Mouse (Mus musculus) spleen, adult 2 months (tissue): ENCODE results near the gene Sf1.

ENCODE experiments used
- CTCF ChIP-seq: fragments of 200-500 bp; IDR thresholded peaks from 2 replicates; pipeline ENCODE4 v1.5.1; 2011; ENCODE audit warnings: mild to moderate bottlenecking, inconsistent platforms; ENCODE audit not compliant: insufficient read depth, insufficient read length, insufficient replicate concordance; ENCODE audit errors: extremely low read depth
- POLR2A ChIP-seq: fragments of 200-500 bp; IDR thresholded peaks from 2 replicates; pipeline ENCODE4 v1.6.1; 2011; ENCODE audit warnings: low read depth, low read length, inconsistent platforms

DNA sequence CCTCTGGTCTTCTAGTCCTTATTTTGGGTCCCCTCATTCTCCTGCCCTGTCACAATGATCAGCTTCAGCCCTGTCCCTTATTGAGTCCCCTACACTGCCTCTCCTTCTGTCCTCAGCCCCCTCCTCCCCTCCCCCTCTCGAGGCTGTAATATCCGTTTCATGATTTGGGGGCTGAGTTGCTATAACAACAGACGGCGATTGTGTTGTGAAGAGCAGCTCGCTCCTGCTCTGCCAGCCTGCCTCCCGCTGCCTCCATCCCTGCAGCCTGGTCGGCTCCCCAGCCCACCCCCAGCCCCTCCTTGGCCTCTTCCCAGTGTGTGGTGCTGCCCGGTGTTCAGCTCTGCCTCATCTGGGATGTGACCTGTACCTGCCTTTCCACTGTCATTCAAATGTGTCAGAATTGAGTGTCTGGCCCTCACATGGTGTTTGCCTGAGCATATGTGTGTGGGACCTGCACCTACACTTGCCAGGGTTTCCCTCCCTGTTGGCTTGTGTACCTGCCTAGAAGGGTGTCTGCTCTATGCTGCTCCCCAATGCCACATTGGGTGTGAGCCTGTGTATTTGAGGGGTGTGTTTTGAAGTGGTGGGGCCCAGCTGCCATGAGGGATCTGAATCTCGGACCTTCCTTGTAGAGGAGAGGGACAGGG lies 52.8 kb downstream of the Sf1 start:
- TF ChIP-seq POLR2A (no peak), CTCF (no peak)
